Mouse (Mus musculus) intestine, embryonic 16.5 days (tissue): ENCODE data around the gene Ptrhd1. TPM values are rescaled to one million over a fixed set of nuclear protein-coding genes. Genes with fewer than 3 reads are reported as not detected.

Experiments used
- ATAC-seq: fragments of 200-750 bp; cut with Nextera tagmentation; 2 replicates; pipeline ENCODE4 v1.8.0; 2017; ENCODE audit warnings: moderate TSS enrichment, moderate library complexity
- H3K27ac ChIP-seq: fragments of 300-500 bp; sonication (generic); 2 replicates; pipeline ENCODE4 v1.5.1; 2014; ENCODE audit warnings: mild to moderate bottlenecking, low read length
- H3K27me3 ChIP-seq: fragments of 300-500 bp; sonication (generic); replicated peaks from 2 replicates; pipeline ENCODE4 v1.6.1; 2014; ENCODE audit warnings: low read length, control low read depth, mixed read lengths; ENCODE audit not compliant: control insufficient read depth, insufficient read depth
- H3K36me3 ChIP-seq: fragments of 300-500 bp; sonication (generic); 2 replicates; pipeline ENCODE4 v1.6.1; 2014; ENCODE audit warnings: low read length, control low read depth; ENCODE audit not compliant: control insufficient read depth, insufficient read depth
- H3K4me1 ChIP-seq: fragments of 300-500 bp; sonication (generic); 2 replicates; pipeline ENCODE4 v1.6.1; 2014; ENCODE audit warnings: low read length, control low read depth, mixed read lengths; ENCODE audit not compliant: control insufficient read depth, insufficient read depth
- H3K4me2 ChIP-seq: fragments of 300-500 bp; sonication (generic); 2 replicates; pipeline ENCODE4 v1.6.1; 2014; ENCODE audit warnings: low read depth, low read length, control low read depth
- H3K4me3 ChIP-seq: fragments of 300-500 bp; sonication (generic); 2 replicates; pipeline ENCODE4 v1.5.1; 2014; ENCODE audit warnings: mild to moderate bottlenecking, low read length
- H3K9ac ChIP-seq: fragments of 300-500 bp; sonication (generic); 2 replicates; pipeline ENCODE4 v1.6.1; 2014; ENCODE audit warnings: low read depth, low read length
- H3K9me3 ChIP-seq: fragments of 300-500 bp; sonication (generic); 2 replicates; pipeline ENCODE4 v1.6.1; 2016; ENCODE audit warnings: low read length, control low read depth; ENCODE audit not compliant: control insufficient read depth
- WGBS: fragments of 180-500 bp; shearing (Covaris S2); extraction: QIAGEN DNeasy Blood & Tissue Kit; methylation state at CpG from one replicate; pipeline ENCODE4 v1.1.7; 2014; 5-methylcytosine and 5-hydroxymethylcytosine counted together
- polyA plus RNA-seq: library from polyadenylated mRNA; unstranded; fragments of >200 nt; fragmentation: Nextera tagmentation; extraction: Ambion mirVana; gene quantifications from 2 replicates; pipeline ENCODE4 v1.2.1, GENCODE M21; 2015

Ptrhd1 gene
- polyA plus RNA-seq, 1 experiment from 2014 or later = 5.6 TPM

DNA sequence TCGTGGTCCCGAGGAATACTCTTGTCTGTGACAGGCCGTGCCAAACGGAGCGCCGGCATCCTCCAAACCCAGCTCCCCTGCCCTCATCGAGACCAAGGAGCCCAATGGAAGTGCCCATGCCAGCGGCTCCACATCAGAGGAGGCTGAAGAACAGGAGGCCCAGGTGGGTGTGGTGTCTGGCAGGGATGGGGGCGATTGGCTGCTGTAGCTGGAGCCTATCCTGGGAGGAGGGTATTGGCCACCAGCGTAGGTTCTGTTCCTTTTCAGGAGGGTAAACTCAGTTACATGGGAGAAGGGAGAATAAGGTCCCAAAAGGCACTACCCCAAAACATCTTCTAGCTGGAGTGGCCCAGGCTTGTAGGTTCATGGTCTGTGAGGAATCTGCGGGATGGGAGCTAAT is 34.6 kb upstream of the Ptrhd1 start:
- H3K27me3 ChIP-seq = no peaks in the 10 kb centered on the region

DNA sequence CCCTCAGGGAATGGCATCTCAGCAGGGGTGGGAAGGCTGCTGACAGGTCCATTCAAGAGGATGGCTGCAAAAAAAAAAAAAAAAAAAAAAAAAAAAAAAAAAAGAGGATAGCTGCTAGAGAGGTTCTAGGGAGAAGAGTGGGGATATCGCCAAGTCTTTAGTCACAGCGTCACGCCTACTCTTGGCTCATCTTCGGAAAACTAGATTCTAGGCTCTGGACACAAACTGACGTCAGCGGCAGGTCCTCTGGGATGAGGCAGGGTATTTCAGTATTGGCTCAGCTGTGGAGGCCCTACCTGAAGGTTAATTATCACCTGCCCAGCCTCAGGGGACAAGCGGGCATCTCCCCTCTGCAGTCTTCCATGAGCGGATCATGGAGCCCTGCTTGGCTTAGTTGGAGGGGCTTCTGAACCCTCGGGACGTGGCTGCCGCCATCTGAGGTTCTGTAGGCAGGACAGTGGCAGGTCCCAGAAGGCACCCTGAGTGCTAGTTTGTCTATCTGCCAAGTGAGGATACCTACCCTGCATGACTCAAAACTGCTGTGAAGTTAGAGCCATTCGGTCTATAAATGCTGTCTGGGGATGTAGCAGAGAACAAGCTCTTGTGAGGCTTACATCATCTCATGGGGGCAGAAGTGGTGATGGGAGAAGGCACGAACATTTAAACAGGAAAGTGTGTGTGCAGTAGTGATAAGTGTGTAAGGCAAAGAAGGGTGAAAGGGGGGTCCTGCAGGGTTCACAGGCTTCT is 32.2 kb upstream of the Ptrhd1 start:
- no peak overlapping the region for H3K4me2 ChIP-seq
- H3K36me3 ChIP-seq = peaks cover 5% of the 10 kb centered on the region; the same call in 1 of the 2 replicates
- H3K9ac ChIP-seq = no peak overlapping the region
- H3K27ac ChIP-seq = no peak overlapping the region
- 92% methylated on average over 13 of the region's 13 CpGs for WGBS
- H3K4me1 ChIP-seq = no peaks in the 10 kb centered on the region
- ATAC-seq = no peak
- no peaks in the 10 kb centered on the region for H3K27me3 ChIP-seq
- H3K9me3 ChIP-seq = no peaks in the 10 kb centered on the region
- no peak overlapping the region for H3K4me3 ChIP-seq

More for the DNA sequence above, 34.6 kb upstream of the Ptrhd1 start:
- Histone ChIP-seq H3K27ac (no peak overlapping the region), H3K4me1 (no peaks in the 10 kb centered on the region), H3K36me3 (peaks cover 3% of the 10 kb centered on the region; the same call in 1 of the 2 replicates), H3K9me3 (no peaks in the 10 kb centered on the region), H3K4me3 (no peak overlapping the region), H3K4me2 (no peak overlapping the region), H3K9ac (no peak overlapping the region)
- no peak for ATAC-seq
- WGBS = 93% methylated on average over 11 of the region's 11 CpGs

- no peak for ATAC-seq
- no peaks in the 10 kb centered on the region for H3K9me3 ChIP-seq
- H3K9ac ChIP-seq = no peak overlapping the region
- 88% methylated on average over 4 of the region's 4 CpGs for WGBS
- 0 out of 2 replicates have a peak, but pooled peaks cover 3% of the 10 kb centered on the region for H3K36me3 ChIP-seq
- H3K4me1 ChIP-seq = no peaks in the 10 kb centered on the region
- no peaks in the 10 kb centered on the region for H3K27me3 ChIP-seq
- H3K4me2 ChIP-seq = no peak overlapping the region
- H3K4me3 ChIP-seq = no peak overlapping the region
- no peak overlapping the region for H3K27ac ChIP-seq
Measured at GRCm38 (mm10) chr12:4202206-4202605, 31.6 kb upstream of the Ptrhd1 start.

DNA sequence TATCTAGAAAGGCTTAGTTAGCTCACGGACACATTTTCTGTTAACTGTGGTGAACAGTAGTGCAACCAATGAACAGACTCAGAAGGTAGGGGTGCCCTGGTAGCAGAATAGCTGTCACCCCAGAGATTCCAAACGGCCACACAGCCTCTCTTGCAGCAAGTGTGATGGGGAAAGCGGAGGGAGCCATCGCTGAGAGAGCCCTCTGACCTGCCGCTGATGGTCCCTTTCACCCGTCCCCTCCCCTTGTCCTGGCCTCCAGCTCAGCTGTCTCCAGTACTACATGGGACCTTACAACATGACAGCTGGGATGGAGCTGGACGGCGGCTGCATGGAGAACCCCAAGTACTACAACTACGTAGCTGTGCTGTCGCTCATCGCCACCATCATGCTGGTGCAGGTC is 27.7 kb upstream of the Ptrhd1 start:
- WGBS = 95% methylated on average over 11 of the region's 11 CpGs
- Histone ChIP-seq H3K9ac (no peak overlapping the region), H3K27me3 (no peaks in the 10 kb centered on the region), H3K4me3 (no peak overlapping the region), H3K4me2 (no peak overlapping the region), H3K9me3 (no peaks in the 10 kb centered on the region), H3K4me1 (no peaks in the 10 kb centered on the region), H3K36me3 (0 out of 2 replicates have a peak, but pooled peaks cover 3% of the 10 kb centered on the region), H3K27ac (no peak overlapping the region)
- no peak for ATAC-seq

DNA sequence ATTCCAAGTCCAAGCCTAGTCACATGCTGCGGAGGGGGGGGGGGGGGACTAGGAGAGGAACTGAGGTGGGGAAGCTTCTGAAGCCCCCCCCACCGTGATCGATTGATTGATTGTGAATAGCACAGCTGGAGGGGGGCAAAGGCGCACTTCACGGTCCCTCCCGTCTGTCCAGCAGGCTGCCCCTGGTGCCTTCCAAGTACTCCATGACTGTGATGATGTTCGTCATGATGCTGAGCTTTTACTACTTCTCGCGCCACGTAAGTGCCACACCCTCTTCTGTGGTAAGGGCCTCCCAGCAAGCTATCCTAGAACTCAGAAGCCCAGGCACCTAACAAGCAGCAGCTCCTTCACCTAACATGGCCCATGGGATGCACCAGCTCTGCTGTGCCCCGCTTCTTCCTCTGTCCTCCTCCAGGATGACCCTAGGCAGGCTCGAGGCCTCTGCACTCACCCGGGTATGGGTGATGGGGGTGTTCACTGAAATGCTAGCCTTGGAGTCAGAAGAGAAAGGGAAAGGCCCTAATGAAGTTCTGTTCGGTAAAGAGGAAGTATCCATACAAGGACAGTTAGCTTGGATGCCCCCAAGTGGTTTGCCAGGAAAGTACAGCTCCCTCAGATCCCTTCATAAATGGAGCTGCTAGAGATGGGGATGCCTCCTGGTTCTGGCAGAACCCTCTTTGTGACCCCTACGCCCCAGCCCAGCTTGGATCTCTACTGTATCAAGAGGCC is 25.3 kb upstream of the Ptrhd1 start:
- Histone ChIP-seq H3K36me3 (0 out of 2 replicates have a peak, but pooled peaks cover 5% of the 10 kb centered on the region), H3K9ac (no peak overlapping the region), H3K4me2 (no peak overlapping the region), H3K27me3 (no peaks in the 10 kb centered on the region), H3K27ac (no peak overlapping the region), H3K9me3 (no peaks in the 10 kb centered on the region), H3K4me1 (no peaks in the 10 kb centered on the region), H3K4me3 (no peak overlapping the region)
- 79% methylated on average over 15 of the region's 15 CpGs for WGBS
- ATAC-seq = peak; percentile 40; the same call in 1 of the 2 replicates

DNA sequence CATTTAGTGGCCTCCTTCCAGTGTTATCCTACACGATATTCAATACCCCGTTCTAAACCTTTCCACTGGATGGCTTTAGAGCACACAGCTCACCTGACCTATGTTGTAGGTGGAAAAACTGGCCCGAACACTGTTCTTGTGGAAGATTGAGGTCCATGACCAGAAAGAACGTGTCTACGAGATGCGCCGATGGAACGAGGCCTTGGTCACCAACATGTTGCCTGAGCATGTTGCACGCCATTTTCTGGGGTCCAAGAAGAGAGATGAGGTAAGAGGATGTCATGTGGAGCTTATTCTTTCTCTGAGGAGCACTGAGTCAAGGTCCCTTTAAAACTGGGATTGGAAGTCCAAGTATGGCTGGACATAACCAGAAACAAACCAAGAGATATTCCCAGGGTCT is 24.6 kb upstream of the Ptrhd1 start:
- Histone ChIP-seq H3K27me3 (no peaks in the 10 kb centered on the region), H3K4me1 (no peaks in the 10 kb centered on the region), H3K4me3 (no peak overlapping the region), H3K9ac (no peak overlapping the region), H3K4me2 (no peak overlapping the region), H3K36me3 (peaks cover 9% of the 10 kb centered on the region), H3K27ac (no peak overlapping the region), H3K9me3 (no peaks in the 10 kb centered on the region)
- ATAC-seq = no peak
- 96% methylated on average over 9 of the region's 9 CpGs for WGBS

DNA sequence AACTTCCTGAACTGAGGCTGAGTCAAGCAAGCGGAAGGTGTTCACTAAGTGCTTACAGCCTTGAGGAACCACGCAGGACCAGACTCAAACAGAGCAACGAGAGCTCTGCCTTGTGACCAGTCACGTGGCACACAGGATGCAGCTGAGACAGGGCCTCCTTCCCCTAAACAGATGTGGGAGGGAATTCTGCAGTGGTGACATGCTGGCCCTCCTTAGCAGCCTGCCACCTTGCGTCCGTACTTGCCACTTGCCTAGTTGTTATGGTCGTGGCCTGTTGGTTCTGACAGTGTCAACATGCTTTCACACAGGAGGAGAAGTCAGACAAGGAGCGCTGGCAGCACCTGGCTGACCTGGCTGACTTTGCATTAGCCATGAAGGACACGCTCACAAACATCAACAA is 22.7 kb upstream of the Ptrhd1 start:
- no peak for ATAC-seq
- H3K9me3 ChIP-seq = no peaks in the 10 kb centered on the region
- H3K36me3 ChIP-seq = peaks cover 10% of the 10 kb centered on the region
- no peak overlapping the region for H3K27ac ChIP-seq
- H3K4me2 ChIP-seq = no peak overlapping the region
- H3K27me3 ChIP-seq = no peaks in the 10 kb centered on the region
- no peaks in the 10 kb centered on the region for H3K4me1 ChIP-seq
- WGBS = 81% methylated on average over 9 of the region's 9 CpGs
- H3K9ac ChIP-seq = no peak overlapping the region
- no peak overlapping the region for H3K4me3 ChIP-seq

- no peaks in the 10 kb centered on the region for H3K9me3 ChIP-seq
- WGBS = 60% methylated on average over 8 of the region's 8 CpGs
- no peak overlapping the region for H3K27ac ChIP-seq
- no peak overlapping the region for H3K4me2 ChIP-seq
- H3K4me3 ChIP-seq = no peak overlapping the region
- H3K4me1 ChIP-seq = no peaks in the 10 kb centered on the region
- H3K36me3 ChIP-seq = peaks cover 10% of the 10 kb centered on the region
- H3K27me3 ChIP-seq = no peaks in the 10 kb centered on the region
- peak; percentile 61 for ATAC-seq
- H3K9ac ChIP-seq = no peak overlapping the region
Measured at GRCm38 (mm10) chr12:4212908-4213307, 20.9 kb upstream of the Ptrhd1 start.

GRCm38 (mm10) chr12:4230156-4230555 is 3.7 kb upstream of the Ptrhd1 start:
- no peak for ATAC-seq
- Histone ChIP-seq H3K4me2 (no peak overlapping the region), H3K27me3 (no peaks in the 10 kb centered on the region), H3K9ac (no peak overlapping the region), H3K4me1 (peaks cover 5% of the 10 kb centered on the region), H3K4me3 (no peak overlapping the region), H3K9me3 (no peaks in the 10 kb centered on the region), H3K27ac (no peak overlapping the region), H3K36me3 (peaks cover 4% of the 10 kb centered on the region; the same call in 1 of the 2 replicates)
- 86% methylated on average over 7 of the region's 7 CpGs for WGBS
